9 mouse cellular contexts compared by ENCODE assay signal in the genomic region with DNA sequence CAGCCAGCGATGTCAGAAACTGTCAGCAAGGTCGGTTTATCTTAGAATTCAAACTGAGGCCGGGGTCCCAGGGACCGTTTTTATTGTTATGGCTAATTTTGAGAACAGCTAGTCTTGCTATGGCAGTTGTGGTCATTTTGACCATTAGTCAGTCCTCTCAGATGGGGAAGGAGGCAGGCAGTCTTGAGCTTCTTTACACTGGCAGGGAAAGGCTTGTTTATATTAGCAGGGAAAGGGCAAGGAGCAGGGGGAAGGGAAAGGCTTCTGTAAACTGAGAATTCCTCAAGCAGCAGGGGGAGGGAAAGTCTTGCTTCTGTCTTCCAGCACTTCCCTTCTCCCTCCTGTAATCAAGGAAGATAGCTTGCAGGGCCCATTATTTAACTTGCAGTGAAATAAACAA. TPM values are rescaled to one million over a fixed set of nuclear protein-coding genes. Genes with fewer than 3 reads are reported as not detected.
DNase-seq lines count a peak whose midpoint lies in the region; ATAC-seq and TF ChIP-seq lines count a peak whose summit lies in the region.
"Not testable (repeated sequence)": the region's sequence is repeated elsewhere in the genome, so short reads cannot be mapped to it uniquely, and the experiment has no call there.
"Had no signal": no experiment of that assay in that cellular context is flagged by ENCODE, and none has a peak within 500 bp of the region (broad histone marks: within the 10 kb centered on the region; RNA-seq: fewer than 3 reads in every experiment).

No protein-coding gene starts in this region.

- H3K9me3 ChIP-seq in heart, embryonic 10.5 days; intestine, embryonic 16.5 days (ENCODE audit: control insufficient read depth, low read length); lung, embryonic 16.5 days (ENCODE audit: control insufficient read depth, low read length); neural tube, embryonic 12.5 days: not testable (repeated sequence)

- not testable (repeated sequence) for H3K36me3 ChIP-seq in heart, embryonic 10.5 days; intestine, embryonic 16.5 days (ENCODE audit: control insufficient read depth, insufficient read depth, low read length); lung, embryonic 16.5 days (ENCODE audit: control insufficient read depth, insufficient read depth, low read length); neural tube, embryonic 12.5 days

- WGBS in heart, embryonic 10.5 days = under 1% methylated on average over 4 of the region's 4 CpGs
- WGBS in intestine, embryonic 16.5 days = under 1% methylated on average over 4 of the region's 4 CpGs
- WGBS in lung, embryonic 16.5 days = 0% methylated on average over 4 of the region's 4 CpGs
- 2% methylated on average over 4 of the region's 4 CpGs for WGBS in neural tube, embryonic 12.5 days

- H3K27ac ChIP-seq in bone marrow macrophage, adult 2 months (ENCODE audit: insufficient read depth, low read depth, low read length) = peak overlapping the region; percentile 58
- H3K27ac ChIP-seq in embryonic fibroblast, embryonic 13.5 days (ENCODE audit: insufficient read depth, low read length) = 0 out of 2 replicates have a peak overlapping the region, but pooled peaks have one; percentile 36
- H3K27ac ChIP-seq in heart, embryonic 10.5 days = peak overlapping the region; percentile 80; the same call in 1 of the 2 replicates
- not testable (repeated sequence) for H3K27ac ChIP-seq in intestine, embryonic 16.5 days (ENCODE audit: low read length); neural tube, embryonic 12.5 days
- peak overlapping the region; percentile 89 for H3K27ac ChIP-seq in lung, embryonic 16.5 days (ENCODE audit: low read length)

- not testable (repeated sequence) for DNase-seq in heart, embryonic 10.5 days (ENCODE audit: low spot score)
- DNase-seq in left cerebral cortex, postnatal 25 days (ENCODE audit: low spot score in 2 of 2) = peak; percentile 2 to 4

- ATAC-seq in intestine, embryonic 16.5 days = peak; percentile 66
- ATAC-seq in lung, embryonic 16.5 days (ENCODE audit: low read depth) = peak; percentile 87
- ATAC-seq in neural tube, embryonic 12.5 days (ENCODE audit: low FRiP score, low read depth) = not testable (repeated sequence)

- H3K4me3 ChIP-seq in bone marrow macrophage, adult 2 months (ENCODE audit: insufficient read depth, low read length) = peak overlapping the region; percentile 93
- H3K4me3 ChIP-seq in embryonic fibroblast, embryonic 13.5 days (ENCODE audit: insufficient read depth, low read length) = peak overlapping the region; percentile 69
- H3K4me3 ChIP-seq in heart, embryonic 10.5 days = peak overlapping the region; percentile 60
- peak overlapping the region; percentile 61 for H3K4me3 ChIP-seq in intestine, embryonic 16.5 days (ENCODE audit: low read length)
- peak overlapping the region; percentile 62 for H3K4me3 ChIP-seq in lung, embryonic 16.5 days (ENCODE audit: low read length)
- peak overlapping the region; percentile 44 for H3K4me3 ChIP-seq in neural tube, embryonic 12.5 days

- H3K4me1 ChIP-seq in bone marrow macrophage, adult 2 months (ENCODE audit: control insufficient read depth, insufficient read depth, low read length); embryonic fibroblast, embryonic 13.5 days (ENCODE audit: control insufficient read depth, insufficient read depth, low read length); heart, embryonic 10.5 days; intestine, embryonic 16.5 days (ENCODE audit: control insufficient read depth, insufficient read depth, low read length); lung, embryonic 16.5 days (replicated peaks; ENCODE audit: control insufficient read depth, insufficient read depth, low read length); neural tube, embryonic 12.5 days: not testable (repeated sequence)

- not testable (repeated sequence) for H3K27me3 ChIP-seq in heart, embryonic 10.5 days (ENCODE audit: insufficient read depth, poor library complexity, severe bottlenecking); intestine, embryonic 16.5 days (replicated peaks; ENCODE audit: control insufficient read depth, insufficient read depth, low read length); lung, embryonic 16.5 days (ENCODE audit: control insufficient read depth, insufficient read depth, low read depth, low read length); neural tube, embryonic 12.5 days (replicated peaks)

- H3K4me2 ChIP-seq in intestine, embryonic 16.5 days (ENCODE audit: low read depth, low read length) = peak overlapping the region; percentile 44
- peak overlapping the region; percentile 57 for H3K4me2 ChIP-seq in lung, embryonic 16.5 days (ENCODE audit: low read depth, low read length)
- peak overlapping the region; percentile 57 for H3K4me2 ChIP-seq in neural tube, embryonic 12.5 days (replicated peaks)

- H3K9ac ChIP-seq in intestine, embryonic 16.5 days (ENCODE audit: low read depth, low read length) = peak overlapping the region; percentile 78
- H3K9ac ChIP-seq in lung, embryonic 16.5 days (ENCODE audit: low read length) = peak overlapping the region; percentile 69
- H3K9ac ChIP-seq in neural tube, embryonic 12.5 days = peak overlapping the region; percentile 63

- intact Hi-C loops in left cerebral cortex, postnatal 25 days (cut with DNase I) = not testable (repeated sequence)

- not testable (repeated sequence) for TF ChIP-seq CTCF in bone marrow macrophage, adult 2 months (IDR thresholded peaks at IDR 0.05; ENCODE audit: low read depth, low read length); embryonic fibroblast, embryonic 13.5 days (IDR thresholded peaks at IDR 0.05; ENCODE audit: borderline replicate concordance, insufficient read depth, low read length)

- not testable (repeated sequence) for TF ChIP-seq POLR2A in bone marrow macrophage, adult 2 months (IDR thresholded peaks at IDR 0.05; ENCODE audit: borderline replicate concordance, low read depth, low read length); embryonic fibroblast, embryonic 13.5 days (IDR thresholded peaks at IDR 0.05; ENCODE audit: low read depth, low read length)

RNA-seq across cellular contexts. Expression of a gene that starts 0.7 kb away (rescaled TPM):
- polyA plus RNA-seq in bone marrow macrophage, adult 2 months (2012; ENCODE audit: insufficient read depth, insufficient read length, missing spikeins) = 4.9 and 5.5 TPM in 2 replicates
- 4.1 and 6.2 TPM in 2 replicates for polyA plus RNA-seq in embryonic fibroblast, embryonic 13.5 days (2011; ENCODE audit: insufficient read length, low read depth, missing spikeins)
- polyA plus RNA-seq in heart, embryonic 10.5 days (2016; fragmentation: Nextera tagmentation; extraction: Ambion mirVana) = 9.0 and 9.9 TPM in 2 replicates
- 6.1 and 6.3 TPM in 2 replicates for polyA plus RNA-seq in intestine, embryonic 16.5 days (2015; fragmentation: Nextera tagmentation; extraction: Ambion mirVana)
- total RNA-seq in left cerebral cortex, postnatal 25 days (2021) = 1 to 10 TPM; 5.5 to 7.1 TPM
- polyA plus RNA-seq in lung, embryonic 16.5 days (2015; fragmentation: Nextera tagmentation; extraction: Ambion mirVana) = 9.8 and 10.2 TPM in 2 replicates
- polyA plus RNA-seq in neural tube, embryonic 12.5 days (2016; fragmentation: Nextera tagmentation; extraction: Ambion mirVana) = 6.7 and 8.6 TPM in 2 replicates

RNA-seq across cellular contexts. Expression of a gene that starts 33.6 kb away (rescaled TPM):
- polyA plus RNA-seq in bone marrow macrophage, adult 2 months (2012; ENCODE audit: insufficient read depth, insufficient read length, missing spikeins) = not detected in 2 replicates
- not detected in 2 replicates for polyA plus RNA-seq in embryonic fibroblast, embryonic 13.5 days (2011; ENCODE audit: insufficient read length, low read depth, missing spikeins)
- polyA plus RNA-seq in heart, embryonic 10.5 days (2016; fragmentation: Nextera tagmentation; extraction: Ambion mirVana) = not detected in 2 replicates
- polyA plus RNA-seq in intestine, embryonic 16.5 days (2015; fragmentation: Nextera tagmentation; extraction: Ambion mirVana) = not detected in 2 replicates
- total RNA-seq in left cerebral cortex, postnatal 25 days (2021) = not detected
- polyA plus RNA-seq in lung, embryonic 16.5 days (2015; fragmentation: Nextera tagmentation; extraction: Ambion mirVana) = 0.04 TPM in 1 of 2 replicates, not detected in the other
- polyA plus RNA-seq in neural tube, embryonic 12.5 days (2016; fragmentation: Nextera tagmentation; extraction: Ambion mirVana) = not detected in 2 replicates
- total RNA-seq: heart, postnatal 36 days had no signal
- polyA plus RNA-seq: adrenal gland, adult 2 months had no signal

RNA-seq across cellular contexts. Expression of a gene that starts 50.9 kb away (rescaled TPM):
- 2.3 and 2.5 TPM in 2 replicates for polyA plus RNA-seq in bone marrow macrophage, adult 2 months (2012; ENCODE audit: insufficient read depth, insufficient read length, missing spikeins)
- polyA plus RNA-seq in embryonic fibroblast, embryonic 13.5 days (2011; ENCODE audit: insufficient read length, low read depth, missing spikeins) = 5.0 and 6.0 TPM in 2 replicates
- 3.0 and 3.4 TPM in 2 replicates for polyA plus RNA-seq in heart, embryonic 10.5 days (2016; fragmentation: Nextera tagmentation; extraction: Ambion mirVana)
- 1.8 and 2.4 TPM in 2 replicates for polyA plus RNA-seq in intestine, embryonic 16.5 days (2015; fragmentation: Nextera tagmentation; extraction: Ambion mirVana)
- total RNA-seq in left cerebral cortex, postnatal 25 days (2021) = 1 to 10 TPM; 2.7 to 3.0 TPM
- polyA plus RNA-seq in lung, embryonic 16.5 days (2015; fragmentation: Nextera tagmentation; extraction: Ambion mirVana) = 4.3 and 4.9 TPM in 2 replicates
- polyA plus RNA-seq in neural tube, embryonic 12.5 days (2016; fragmentation: Nextera tagmentation; extraction: Ambion mirVana) = 2.9 and 3.0 TPM in 2 replicates
